In the genomic region with DNA sequence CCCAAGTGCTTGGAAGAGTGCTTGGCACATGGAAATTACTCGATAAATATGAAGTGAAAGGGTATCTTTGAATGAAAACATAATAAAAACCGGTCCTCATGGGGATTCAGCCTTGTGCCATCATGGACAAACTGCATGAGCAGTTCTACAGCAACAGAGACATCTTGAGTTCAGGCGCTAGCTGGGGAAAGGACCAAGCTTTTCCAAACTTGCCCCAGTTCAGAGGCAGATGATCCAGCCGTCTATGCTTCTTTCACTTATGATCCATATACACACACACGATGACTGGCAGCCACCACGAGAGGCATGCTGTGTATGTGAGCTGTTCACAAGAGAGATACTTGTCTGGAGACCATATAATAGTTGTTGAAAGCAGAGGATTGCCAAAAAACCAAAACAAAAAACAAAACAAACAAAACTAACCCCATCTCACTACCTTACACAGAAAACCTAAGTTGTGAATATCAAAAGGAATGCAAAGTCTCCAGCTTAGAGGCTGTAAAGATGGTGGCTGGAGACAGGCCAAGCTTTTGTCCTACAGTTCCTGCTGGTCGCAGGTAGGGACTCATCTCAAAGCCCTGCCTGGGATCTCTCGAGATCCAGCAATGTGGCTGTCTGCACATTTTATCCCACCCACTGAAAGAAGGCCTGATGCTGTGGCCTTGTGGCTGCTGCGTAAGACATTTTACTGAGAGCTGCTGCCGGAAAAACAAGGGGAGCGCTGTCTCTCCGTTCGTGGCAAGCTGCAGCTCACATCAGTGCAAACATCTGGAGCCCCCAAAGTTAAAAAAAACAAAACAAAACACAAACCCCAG, we compare ENCODE assay signal across 8 mouse cellular contexts. TPM values are rescaled to one million over a fixed set of nuclear protein-coding genes. Genes with fewer than 3 reads are reported as not detected.
DNase-seq lines count a peak whose midpoint lies in the region; ATAC-seq and TF ChIP-seq lines count a peak whose summit lies in the region.

No protein-coding gene starts in this region.

- peaks cover 71% of the 10 kb centered on the region for H3K79me2 ChIP-seq in C2C12 (ENCODE audit: control insufficient read depth, insufficient read depth)

- H3K79me3 ChIP-seq in C2C12 (ENCODE audit: low read depth): peaks cover 40% of the 10 kb centered on the region

- H3K27me3 ChIP-seq in C2C12 (ENCODE audit: control insufficient read depth, insufficient read depth, insufficient read length): no peaks in the 10 kb centered on the region
- H3K27me3 ChIP-seq in heart, embryonic 14.5 days (ENCODE audit: control insufficient read depth, insufficient read depth, low read length): no peaks in the 10 kb centered on the region
- H3K27me3 ChIP-seq in limb, embryonic 12.5 days: no peaks in the 10 kb centered on the region
- no peaks in the 10 kb centered on the region for H3K27me3 ChIP-seq in neural tube, embryonic 14.5 days (ENCODE audit: control insufficient read depth, insufficient read depth, low read length)

- DNase-seq in ZHBTc4 (ENCODE audit: low read depth, low spot score): peak; percentile 62
- DNase-seq in cerebellum, adult 18-20 months: no peak
- no peak for DNase-seq in cerebellum, postnatal 4 days (ENCODE audit: low spot score in 2 of 2)
- no peak for DNase-seq in B cell, adult 2 months

- peak overlapping the region; percentile 94 for H3K4me2 ChIP-seq in heart, embryonic 14.5 days (ENCODE audit: low read length)
- H3K4me2 ChIP-seq in limb, embryonic 12.5 days: peak overlapping the region; percentile 75
- H3K4me2 ChIP-seq in neural tube, embryonic 14.5 days (ENCODE audit: low read depth, low read length): peak overlapping the region; percentile 79

- H3K4me3 ChIP-seq in C2C12 (ENCODE audit: insufficient read depth, poor library complexity, severe bottlenecking): peak overlapping the region; percentile 74
- peak overlapping the region; percentile 67 to 95 for H3K4me3 ChIP-seq in heart, embryonic 14.5 days (ENCODE audit: control insufficient read depth in 1 of 2, insufficient read depth in 1 of 2, low read depth in 1 of 2, low read length in 2 of 2)
- peak overlapping the region; percentile 89 for H3K4me3 ChIP-seq in limb, embryonic 12.5 days (replicated peaks)
- peak overlapping the region; percentile 69; the same call in 1 of the 2 replicates for H3K4me3 ChIP-seq in neural tube, embryonic 14.5 days (ENCODE audit: low read depth, low read length)

- H3K4me1 ChIP-seq in heart, embryonic 14.5 days (ENCODE audit: control insufficient read depth in 2 of 2, insufficient read depth in 2 of 2, low read length in 2 of 2): peaks cover 11 to 50% of the 10 kb centered on the region in 2 experiments
- peaks cover 48% of the 10 kb centered on the region for H3K4me1 ChIP-seq in limb, embryonic 12.5 days (replicated peaks)
- H3K4me1 ChIP-seq in neural tube, embryonic 14.5 days (ENCODE audit: control insufficient read depth, insufficient read depth, low read length): no peaks in the 10 kb centered on the region; the same call in 1 of the 2 replicates

- WGBS in heart, embryonic 14.5 days: 22% methylated on average over 13 of the region's 13 CpGs
- WGBS in limb, embryonic 12.5 days: 44% methylated on average over 13 of the region's 13 CpGs
- 64% methylated on average over 13 of the region's 13 CpGs for WGBS in neural tube, embryonic 14.5 days

- no peak for ATAC-seq in heart, embryonic 14.5 days (ENCODE audit: insufficient number of reproducible peaks, insufficient read depth, low FRiP score, low read depth)
- ATAC-seq in limb, embryonic 12.5 days (ENCODE audit: insufficient number of reproducible peaks, insufficient read depth, low FRiP score, low TSS enrichment, low read depth): no peak
- ATAC-seq in neural tube, embryonic 14.5 days (ENCODE audit: low read depth): no peak

- no peak overlapping the region for H3ac ChIP-seq in C2C12 (ENCODE audit: control insufficient read depth, insufficient read length, low read depth)

- no peak for TF ChIP-seq CTCF in C2C12 (IDR thresholded peaks at IDR 0.05; ENCODE audit: control insufficient read depth, insufficient read depth, insufficient read length)

- H3K9me3 ChIP-seq in heart, embryonic 14.5 days (ENCODE audit: control insufficient read depth, low read length): no peaks in the 10 kb centered on the region
- H3K9me3 ChIP-seq in limb, embryonic 12.5 days: no peaks in the 10 kb centered on the region
- no peaks in the 10 kb centered on the region for H3K9me3 ChIP-seq in neural tube, embryonic 14.5 days (ENCODE audit: control insufficient read depth, low read length)

- peak overlapping the region; percentile 82 to 86 for H3K27ac ChIP-seq in heart, embryonic 14.5 days (replicated peaks in 1 of 2; ENCODE audit: control insufficient read depth in 1 of 2, insufficient read depth in 1 of 2, low read depth in 2 of 2, low read length in 2 of 2)
- H3K27ac ChIP-seq in limb, embryonic 12.5 days: peak overlapping the region; percentile 97
- no peak overlapping the region for H3K27ac ChIP-seq in neural tube, embryonic 14.5 days (ENCODE audit: low read depth, low read length)

- H3K36me3 ChIP-seq in C2C12 (ENCODE audit: control insufficient read depth, insufficient read depth): peaks cover 3% of the 10 kb centered on the region
- H3K36me3 ChIP-seq in heart, embryonic 14.5 days (ENCODE audit: control insufficient read depth, insufficient read depth, low read length): peaks cover 29% of the 10 kb centered on the region
- H3K36me3 ChIP-seq in limb, embryonic 12.5 days: peaks cover 18% of the 10 kb centered on the region
- H3K36me3 ChIP-seq in neural tube, embryonic 14.5 days (ENCODE audit: control insufficient read depth, insufficient read depth, low read length): no peaks in the 10 kb centered on the region

- H3K9ac ChIP-seq in heart, embryonic 14.5 days (ENCODE audit: low read length): peak overlapping the region; percentile 90
- peak overlapping the region; percentile 94 for H3K9ac ChIP-seq in limb, embryonic 12.5 days (replicated peaks)
- no peak overlapping the region for H3K9ac ChIP-seq in neural tube, embryonic 14.5 days (replicated peaks; ENCODE audit: low read depth, low read length)

TF ChIP-seq in C2C12, 6 proteins besides CTCF, POLR2A, EP300 and RAD21:
- TF ChIP-seq MYOG (IDR thresholded peaks at IDR 0.05; ENCODE audit: control insufficient read depth, extremely low read depth, insufficient read length) (no peak), USF1 (IDR thresholded peaks at IDR 0.05; ENCODE audit: low read depth) (no peak), MYOD1 (IDR thresholded peaks at IDR 0.05; ENCODE audit: control insufficient read depth, insufficient read length, low read depth) (no peak), MAX (IDR thresholded peaks at IDR 0.05) (no peak), FOSL1 (IDR thresholded peaks at IDR 0.05; ENCODE audit: insufficient read depth, low read length, poor library complexity, severe bottlenecking) (no peak), CEBPB (IDR thresholded peaks at IDR 0.05; ENCODE audit: low read depth) (no peak)

RNA-seq across cellular contexts. Expression of gene Creb3l2, which starts 2.1 kb away (rescaled TPM):
- 8.8 TPM for polyA plus RNA-seq in C2C12 (2012; fragmentation: generic; extraction: Trizol)
- polyA plus RNA-seq in heart, embryonic 14.5 days (2014; fragmentation: Nextera tagmentation; extraction: Ambion mirVana): 36.8 and 39.9 TPM in 2 replicates
- 26.4 and 30.7 TPM in 2 replicates for polyA plus RNA-seq in limb, embryonic 12.5 days (2016; fragmentation: Nextera tagmentation; extraction: Ambion mirVana)
- 2.3 and 5.4 TPM in 2 replicates for polyA plus RNA-seq in neural tube, embryonic 14.5 days (2014; fragmentation: Nextera tagmentation; extraction: Ambion mirVana)
